Mouse (Mus musculus): ENCODE data around the gene Relb.

DNA sequence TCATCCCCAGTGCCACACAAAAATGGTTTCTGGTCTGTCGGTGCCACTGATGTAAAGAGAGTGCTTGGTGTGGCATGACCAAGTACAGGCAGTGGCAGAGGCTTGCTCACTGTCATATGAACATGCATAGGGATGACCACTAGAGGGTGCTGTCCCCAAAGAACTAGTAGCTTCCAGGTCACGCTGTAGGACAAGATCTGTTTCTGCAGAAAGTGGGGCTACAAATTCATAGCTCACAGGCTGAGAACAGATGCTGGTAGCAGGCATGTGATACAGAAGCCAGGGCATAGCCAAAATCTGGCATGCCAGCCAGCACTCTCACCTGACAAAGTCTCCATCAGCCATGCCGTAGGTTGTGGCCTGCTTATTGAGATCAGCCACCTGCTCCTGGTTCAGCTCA lies 39.3 kb downstream of the Relb start:
- no peak for TF ChIP-seq POLR2A (IDR thresholded peaks at IDR 0.05; ENCODE audit: low read depth, low read length)
- TF ChIP-seq CTCF (IDR thresholded peaks at IDR 0.05; ENCODE audit: extremely low read depth, insufficient read length, insufficient replicate concordance, low read depth, low read length) = peak; percentile 76; the same call in 1 of the 2 replicates
